Mouse (Mus musculus) layer of hippocampus, adult 18-20 months (tissue): ENCODE measurements at regions not wholly inside any gene's neighbourhood (a gene's known extent, or its start where the extent isn't known, plus 50 kb on each side); places are given as distances from the start of the nearest gene placed in this dataset.
A peak's percentile ranks its signal among the peaks of the same experiment; 100 is the strongest.

Experiments
- DNase-seq, 2 experiments: peaks; one replicate each; pipeline ENCODE4 v3.0.0; 2022; ENCODE audit warnings: low spot score in 2 of 2

DNA sequence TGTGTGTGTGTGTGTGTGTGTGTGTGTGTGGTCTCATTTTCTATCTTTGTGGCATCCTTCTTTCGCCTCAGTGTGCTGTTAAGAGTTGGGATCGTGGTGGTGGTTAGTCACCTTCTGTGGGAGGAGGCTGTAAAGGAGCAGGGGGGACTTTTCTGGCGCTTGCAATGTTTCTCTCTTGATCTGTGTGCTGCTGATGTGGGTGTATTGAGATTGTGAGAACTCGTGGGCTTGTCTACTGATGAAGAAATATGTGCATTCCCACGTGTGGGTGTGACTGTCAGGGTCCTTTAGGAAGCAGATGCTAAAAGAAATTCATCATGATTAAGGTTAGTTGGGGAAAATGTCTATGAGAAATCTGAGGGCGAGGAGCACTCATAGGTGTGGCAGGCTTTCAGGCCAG lies 1422.4 kb upstream of the Gm6569 start:
- peak; percentile 19 to 57 for DNase-seq
